Mouse (Mus musculus) kidney, postnatal 14 days (tissue): ENCODE data around the gene Spint2.
"Not testable (repeated sequence)": the region's sequence is repeated elsewhere in the genome, so short reads cannot be mapped to it uniquely, and the experiment has no call there.

ENCODE experiments used
- DNase-seq: peaks from one replicate; pipeline ENCODE4 v3.0.0; 2022; ENCODE audit warnings: mixed read lengths

Spint2 gene

DNA sequence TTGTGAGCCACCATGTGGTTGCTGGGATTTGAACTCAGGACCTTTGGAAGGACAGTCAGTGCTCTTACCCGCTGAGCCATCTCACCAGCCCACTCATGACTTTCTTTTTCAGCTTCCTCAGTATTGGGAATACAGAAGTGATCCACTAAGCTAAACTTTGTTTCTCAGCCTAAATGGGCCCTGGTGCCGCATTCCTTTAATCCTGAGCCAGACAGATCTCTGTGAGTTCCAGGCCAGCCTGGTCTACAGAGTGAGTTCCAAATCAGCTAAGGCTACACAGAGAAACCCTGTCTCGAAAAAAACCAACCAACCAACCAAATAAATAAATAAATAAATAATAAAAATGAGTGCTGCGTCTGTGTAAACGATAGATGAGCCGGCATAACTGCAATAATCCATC, 44.1 kb downstream of the Spint2 start:
- DNase-seq = not testable (repeated sequence)

DNA sequence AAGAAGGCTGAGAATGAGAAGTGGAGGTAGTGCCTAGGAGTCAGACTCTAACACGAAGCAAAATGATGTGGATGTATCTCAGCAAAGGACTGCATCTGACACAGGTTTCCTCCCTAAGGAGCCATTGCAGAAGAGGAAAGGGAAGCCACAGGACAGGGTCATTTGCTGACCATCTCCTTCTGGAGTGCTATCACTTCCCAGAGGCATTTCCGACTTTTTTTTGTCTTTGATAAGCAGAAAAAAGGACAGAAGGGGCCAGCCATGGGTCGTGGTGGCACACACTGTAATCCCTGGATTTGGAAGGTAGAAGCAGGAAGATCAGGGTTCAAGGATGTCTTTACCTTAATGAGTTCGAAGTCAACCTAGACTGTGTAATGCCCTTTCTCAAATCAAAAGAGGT, 45.1 kb downstream of the Spint2 start:
- no peak for DNase-seq

DNA sequence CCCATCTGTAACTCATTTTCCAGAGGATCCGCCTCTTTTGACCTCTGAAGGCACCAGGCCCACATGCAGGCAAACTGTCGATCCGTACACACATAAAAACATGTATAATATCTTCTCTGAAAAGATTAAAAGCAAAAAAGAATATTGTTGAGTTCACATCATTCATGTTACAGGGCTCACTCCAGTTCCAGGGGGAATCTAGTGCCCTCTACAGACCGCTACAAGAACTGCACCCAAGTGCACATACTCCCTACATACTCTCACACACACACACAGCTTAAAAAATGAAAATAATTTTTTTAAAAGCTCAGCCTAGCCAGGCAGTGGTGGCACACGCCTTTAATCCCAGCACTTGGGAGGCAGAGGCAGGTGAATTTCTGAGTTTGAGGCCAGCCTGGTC, 47.1 kb downstream of the Spint2 start:
- no peak for DNase-seq

DNA sequence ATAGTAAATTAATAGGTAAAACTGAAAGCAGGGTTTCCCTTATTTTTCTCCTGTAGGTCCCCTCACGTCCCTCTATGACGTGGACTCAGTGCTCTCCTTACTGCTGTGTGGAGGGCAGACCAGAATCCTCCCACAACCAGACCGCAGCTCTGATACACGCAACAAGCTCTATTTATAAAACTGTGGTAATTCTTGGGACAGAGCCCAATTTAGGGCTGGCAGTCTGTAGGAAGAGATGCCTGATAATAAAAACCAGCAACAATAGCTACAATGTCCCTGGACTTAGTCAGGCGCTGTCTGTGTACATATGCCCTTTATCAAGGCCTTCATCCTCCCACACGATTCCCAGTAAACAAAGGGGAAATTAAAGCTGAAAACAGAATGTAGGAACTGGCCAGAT, 48.0 kb downstream of the Spint2 start:
- DNase-seq = no peak

DNA sequence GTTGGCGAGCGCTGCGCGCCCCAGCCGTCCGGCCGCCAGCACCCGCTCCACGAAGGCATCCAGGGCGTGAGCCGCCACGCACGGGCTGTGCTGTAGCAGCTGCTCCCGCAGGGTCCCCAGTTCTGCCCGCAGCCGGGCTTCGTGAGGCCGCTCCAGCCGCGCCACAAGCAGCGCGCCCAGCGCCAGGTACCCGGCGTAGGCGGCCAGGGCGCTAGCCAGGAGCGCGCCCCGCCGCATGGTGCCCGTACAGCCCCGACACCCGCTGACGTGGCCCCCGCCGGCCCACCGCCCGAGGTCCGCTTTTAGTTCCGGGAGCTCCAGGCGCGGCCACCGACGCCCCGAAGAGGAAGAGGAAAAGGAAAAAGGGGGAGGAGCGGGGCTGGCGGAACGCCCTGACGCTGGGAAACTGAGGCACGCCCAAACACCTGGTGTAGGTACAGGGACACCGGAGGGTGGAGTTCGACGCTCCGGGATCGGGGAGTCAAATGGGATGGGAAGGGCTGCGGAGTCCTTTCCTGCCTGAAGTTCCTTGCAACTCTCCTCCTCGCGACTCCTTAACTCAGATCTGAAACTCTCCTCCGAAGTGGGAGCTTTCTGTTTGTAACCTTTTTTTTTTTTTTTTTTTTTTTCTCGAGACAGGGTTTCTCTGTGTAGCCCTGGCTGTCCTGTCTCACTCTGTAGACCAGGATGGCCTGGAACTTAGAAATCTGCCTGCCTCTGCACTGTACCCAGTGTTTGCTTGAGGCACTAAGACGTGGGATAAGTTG, 49.3 kb downstream of the Spint2 start, which contains the start of gene Kcnk6:
TSS of gene Kcnk6 (minus strand) at position 269 of the 767 bp plus-strand sequence.
- peak; percentile 57 for DNase-seq

DNA sequence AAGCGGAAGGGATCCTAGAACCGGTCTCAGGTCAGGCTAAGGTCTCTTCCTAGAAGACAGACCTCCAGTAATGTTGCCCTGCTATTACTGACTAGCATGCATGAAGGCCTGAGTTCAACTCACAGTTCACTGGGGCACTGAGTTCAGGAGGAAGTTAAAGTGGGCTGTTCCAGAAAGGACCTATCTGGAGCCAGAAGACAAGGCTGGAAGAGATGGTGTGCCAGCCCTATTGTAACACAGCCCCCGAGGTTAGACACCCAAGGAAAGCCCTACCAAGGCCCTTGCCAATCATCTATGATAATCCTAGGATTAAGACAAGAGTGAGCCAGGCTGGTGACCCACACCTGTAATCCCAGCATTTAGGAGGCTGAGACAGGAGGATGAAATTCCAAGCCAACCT, 50.2 kb downstream of the Spint2 start:
- no peak for DNase-seq

DNA sequence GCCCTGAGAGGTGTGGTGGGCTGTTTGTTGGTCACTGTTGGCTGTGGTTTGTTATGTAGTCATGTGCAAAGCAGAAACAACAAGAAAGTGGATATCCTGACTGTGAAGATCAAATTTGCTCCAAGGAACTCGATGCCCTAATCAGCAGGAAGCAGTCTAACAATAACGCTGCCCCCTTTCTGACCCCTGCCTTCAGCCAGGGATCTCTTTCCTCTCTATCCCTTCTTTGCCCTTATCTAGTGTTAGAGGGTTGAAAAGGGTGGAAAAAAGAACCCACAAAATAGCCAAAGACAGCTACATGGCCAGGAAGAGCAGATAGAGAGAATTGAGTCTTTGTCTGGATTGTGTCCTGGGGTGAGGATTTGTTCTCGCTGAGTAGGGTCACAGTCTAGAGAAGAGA, 51.2 kb downstream of the Spint2 start:
- DNase-seq = no peak

DNA sequence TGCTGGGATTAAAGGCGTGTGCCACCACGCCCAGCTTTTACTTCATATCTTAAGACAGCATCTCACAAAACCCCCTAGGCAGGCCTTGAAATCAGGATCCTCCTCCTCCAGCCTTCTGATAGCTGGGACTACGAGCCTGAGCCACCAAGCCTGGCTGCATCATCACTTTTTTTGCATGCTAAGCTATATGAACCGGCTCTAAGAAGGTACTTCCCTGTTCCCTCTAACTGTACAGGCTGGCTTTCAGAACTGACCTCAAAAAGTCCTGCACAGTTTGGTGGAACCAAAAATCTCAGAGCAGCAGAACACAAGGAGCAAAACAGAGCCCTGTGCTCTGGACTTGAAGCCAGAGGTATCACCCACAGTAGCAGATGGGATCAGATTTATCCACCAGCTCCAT, 53.5 kb downstream of the Spint2 start:
- no peak for DNase-seq

DNA sequence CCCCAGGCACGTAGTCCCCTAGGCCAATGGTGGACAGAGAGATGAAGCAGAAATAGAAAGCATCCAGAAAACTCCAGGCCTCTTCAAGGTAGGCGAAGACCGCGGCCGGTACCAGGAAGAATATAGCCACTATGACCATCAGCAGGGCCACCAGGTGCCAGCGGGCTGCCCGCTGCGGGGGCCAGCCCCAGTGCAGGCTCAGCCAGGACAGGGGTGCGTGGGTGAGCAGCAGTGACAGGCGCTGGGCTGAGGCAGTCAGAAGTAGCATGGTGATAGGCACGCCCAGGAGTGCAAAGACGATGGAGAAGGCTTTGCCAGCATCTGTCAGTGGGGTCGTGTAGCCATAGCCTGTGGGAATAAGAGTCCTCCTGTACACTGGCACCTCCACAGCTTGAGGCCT, 56.2 kb downstream of the Spint2 start:
- no peak for DNase-seq

DNA sequence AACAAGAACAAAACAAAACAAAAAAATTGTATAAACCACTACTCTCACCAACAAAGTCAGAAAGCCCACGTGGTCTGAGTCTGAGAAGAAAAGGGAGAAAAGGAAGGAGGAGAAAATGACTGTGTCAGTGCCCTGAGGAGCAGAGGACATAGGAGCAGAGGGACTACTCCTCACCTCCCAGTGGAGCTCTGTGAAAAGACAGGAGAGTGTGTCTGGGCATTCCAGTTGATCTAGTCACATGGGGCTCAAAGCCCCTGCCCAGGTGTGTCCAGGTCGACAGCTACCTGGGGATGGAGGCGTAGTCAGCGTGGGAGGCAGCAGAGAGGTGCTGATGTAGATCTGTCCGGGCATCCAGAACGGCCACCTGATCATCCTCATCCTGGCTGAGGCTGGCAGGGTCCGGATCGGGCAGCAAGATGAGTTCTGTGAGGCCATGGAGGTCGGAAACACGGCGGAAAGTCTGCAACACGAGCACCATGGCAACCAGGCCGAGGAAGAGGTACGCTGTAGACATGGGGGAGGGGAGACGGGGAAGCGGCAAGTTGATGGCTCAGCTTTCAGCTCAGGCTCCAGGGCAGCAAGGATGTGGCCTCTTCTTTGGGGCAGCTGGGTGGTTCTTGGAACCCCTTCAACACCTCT, 56.8 kb downstream of the Spint2 start:
- no peak for DNase-seq

DNA sequence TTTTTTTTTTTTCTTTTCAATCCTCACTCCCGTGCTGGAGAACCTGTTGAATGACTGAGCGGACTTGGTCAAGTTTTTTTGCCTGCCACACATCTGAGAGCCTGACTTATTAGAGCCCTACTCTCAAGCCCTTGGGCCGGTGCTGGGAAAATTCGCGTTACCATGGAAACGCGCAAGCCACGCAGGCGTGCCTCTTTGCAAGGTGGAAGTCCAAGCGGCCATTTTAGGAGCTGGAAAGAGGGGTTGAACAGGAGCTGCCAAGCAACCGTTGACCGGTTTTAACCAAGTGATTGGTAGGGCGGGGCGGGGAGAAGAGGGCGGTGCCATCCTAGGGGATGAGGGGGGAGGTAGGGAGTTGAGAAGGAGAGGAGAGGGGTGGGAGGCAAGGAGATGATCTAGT, 66.9 kb downstream of the Spint2 start:
- no peak for DNase-seq

DNA sequence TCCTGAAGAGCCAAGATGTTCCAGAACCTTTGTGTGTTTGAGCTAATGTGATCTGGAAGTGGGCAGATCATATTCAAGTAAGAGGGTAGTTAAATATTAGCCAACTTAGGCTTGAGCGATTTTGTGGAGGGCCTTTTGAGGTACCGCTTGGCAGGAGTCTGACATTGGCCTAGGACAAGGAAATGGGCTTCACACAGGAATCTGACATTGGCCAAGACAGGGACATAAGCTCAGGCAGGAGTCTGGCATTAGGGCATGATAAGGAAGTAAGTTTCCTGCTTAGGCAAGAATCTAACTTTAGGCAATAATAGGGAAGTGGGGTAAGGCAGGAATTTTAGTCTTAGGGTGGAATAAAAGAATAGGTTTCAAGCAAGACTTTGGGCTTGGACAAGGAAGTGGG, 67.5 kb downstream of the Spint2 start:
- DNase-seq = no peak

DNA sequence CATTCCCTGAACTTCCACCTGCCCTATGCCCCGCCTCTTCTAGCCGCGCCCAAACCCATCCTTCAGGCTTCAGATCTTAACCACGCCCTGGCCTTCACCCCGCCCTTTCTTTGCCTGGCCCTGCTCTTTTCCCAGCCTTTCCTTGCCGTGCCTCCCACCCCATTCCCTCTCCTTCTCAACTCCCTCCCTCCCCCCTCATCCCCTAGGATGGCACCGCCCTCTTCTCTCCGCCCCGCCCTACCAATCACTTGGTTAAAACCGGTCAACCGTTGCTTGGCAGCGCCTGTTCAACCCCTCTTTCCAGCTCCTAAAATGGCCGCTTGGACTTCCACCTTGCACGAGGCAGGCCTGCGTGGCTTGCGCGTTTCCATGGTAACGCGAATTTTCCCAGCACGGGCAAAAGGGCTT, 68.0 kb downstream of the Spint2 start, which contains the start of gene Catsperg1:
TSS of gene Catsperg1 (minus strand) at position 361 of the 408 bp plus-strand sequence.
- DNase-seq = no peak

DNA sequence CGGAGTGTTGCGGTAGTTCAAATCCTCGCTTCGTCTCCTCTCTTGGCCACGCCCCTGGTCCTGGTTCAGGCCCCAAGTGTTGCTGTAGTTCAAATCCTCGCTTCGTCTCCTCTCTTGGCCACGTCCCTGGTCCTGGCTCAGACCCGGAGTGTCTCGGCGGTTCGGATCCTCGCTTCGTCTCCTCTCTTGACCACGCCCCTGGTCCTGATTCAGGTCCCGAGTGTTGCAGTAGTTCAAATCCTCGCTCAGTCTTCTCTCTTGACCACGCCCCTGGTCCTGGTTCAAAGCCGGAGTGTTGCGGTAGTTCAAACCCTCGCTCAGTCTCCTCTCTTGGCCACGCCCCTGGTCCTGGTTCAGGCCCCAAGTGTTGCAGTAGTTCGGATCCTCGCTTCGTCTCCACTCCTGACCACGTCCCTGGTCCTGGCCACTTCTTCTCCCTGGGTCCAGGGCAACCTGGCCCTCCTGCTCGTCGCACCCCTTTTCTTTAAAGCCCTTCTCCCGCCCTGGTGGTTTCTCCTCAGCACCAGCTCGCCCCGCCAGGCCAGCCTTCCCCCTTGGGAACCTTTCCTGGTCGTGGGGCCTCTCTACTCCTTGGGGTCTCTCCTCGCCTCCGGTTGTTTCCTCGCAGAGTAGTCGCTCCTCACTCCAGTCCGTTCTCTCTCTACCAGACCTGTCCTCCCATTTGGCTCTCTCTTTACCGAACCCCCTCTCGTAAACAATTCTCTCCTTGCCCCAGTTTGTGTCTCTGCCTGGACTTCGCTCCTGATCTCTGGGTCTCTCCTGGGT, 68.7 kb downstream of the Spint2 start:
- not testable (repeated sequence) for DNase-seq

DNA sequence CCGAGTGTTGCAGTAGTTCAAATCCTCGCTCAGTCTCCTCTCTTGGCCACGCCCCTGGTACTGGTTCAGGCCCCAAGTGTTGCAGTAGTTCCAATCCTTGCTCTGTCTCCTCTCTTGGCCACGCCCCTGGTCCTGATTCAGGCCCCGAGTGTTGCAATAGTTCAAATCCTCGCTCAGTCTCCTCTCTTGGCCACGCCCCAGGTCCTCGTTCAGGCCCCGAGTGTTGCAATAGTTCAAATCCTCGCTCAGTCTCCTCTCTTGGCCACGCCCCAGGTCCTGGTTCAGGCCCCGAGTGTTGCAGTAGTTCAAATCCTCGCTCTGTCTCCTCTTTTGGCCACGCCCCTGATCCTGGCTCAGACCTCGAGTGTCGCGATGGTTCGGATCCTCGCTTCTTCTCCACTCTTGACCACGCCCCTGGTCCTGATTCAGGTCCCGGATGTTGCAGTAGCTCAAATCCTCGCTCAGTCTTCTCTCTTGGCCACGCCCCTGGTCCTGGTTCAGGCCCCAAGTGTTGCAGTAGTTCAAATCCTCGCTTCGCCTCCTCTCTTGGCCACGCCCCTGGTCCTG, 69.4 kb downstream of the Spint2 start:
- DNase-seq = no peak

DNA sequence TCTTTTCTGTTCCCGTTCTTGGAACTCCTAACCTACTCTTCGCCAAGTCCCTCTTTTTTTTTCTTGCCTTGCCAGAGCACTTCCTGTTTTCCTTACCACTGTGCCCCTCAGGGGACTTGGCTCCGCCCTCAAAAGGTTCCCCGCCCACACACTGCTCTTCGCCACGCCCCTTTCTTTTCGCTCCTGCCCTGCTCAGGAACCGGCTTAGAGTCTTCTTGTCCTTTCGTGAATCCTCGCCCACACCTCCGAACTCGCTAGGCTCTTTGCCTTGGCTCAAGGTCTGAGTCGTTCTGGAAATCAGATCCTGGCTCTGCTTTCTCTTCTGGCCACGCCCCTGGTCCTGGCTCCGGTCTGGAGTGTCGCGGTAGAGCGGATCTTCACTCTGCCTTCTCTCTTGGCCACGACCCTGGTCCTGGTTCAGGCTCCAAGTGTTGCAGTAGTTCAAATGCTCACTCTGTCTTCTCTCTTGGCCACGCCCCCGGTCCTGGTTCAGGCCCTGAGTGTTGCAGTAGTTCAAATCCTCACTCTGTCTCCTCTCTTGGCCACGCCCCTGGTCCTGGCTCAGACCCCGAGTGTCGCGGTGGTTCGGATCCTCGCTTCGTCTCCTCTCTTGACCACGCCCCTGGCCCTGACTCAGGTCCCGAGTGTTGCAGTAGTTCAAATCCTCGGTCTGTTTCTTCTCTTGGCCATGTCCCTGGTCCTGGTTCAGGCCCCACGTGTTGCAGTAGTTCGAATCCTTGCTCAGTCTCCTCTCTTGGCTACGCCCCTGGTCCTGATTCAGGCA, 70.1 kb downstream of the Spint2 start:
- peak; percentile 89 for DNase-seq

DNA sequence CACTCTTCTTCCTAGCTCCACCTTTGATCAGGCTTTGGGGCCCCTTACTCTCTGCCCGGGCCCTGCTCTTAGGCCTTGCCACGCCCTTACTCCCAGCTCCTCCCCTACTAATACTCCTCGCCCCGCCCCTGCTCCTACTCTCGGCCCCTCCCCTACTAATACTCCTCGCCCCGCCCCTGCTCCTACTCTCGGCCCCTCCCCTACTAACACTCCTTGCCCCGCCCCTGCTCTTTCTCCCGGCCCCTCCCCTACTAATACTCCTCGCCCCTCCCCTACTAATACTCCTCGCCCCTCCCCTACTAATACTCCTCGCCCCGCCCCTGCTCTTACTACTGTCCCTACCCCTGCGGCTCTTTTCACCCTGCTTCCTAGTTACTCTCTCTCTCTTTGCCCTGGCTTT, 70.7 kb downstream of the Spint2 start:
- DNase-seq = not testable (repeated sequence)
